Mouse (Mus musculus): ENCODE data around the gene Lmf2.
A peak's percentile ranks its signal among the peaks of the same experiment; 100 is the strongest.

Lmf2 gene

GRCm38 (mm10) chr15:89355241-89356187 lies at the start of gene Lmf2, which contains the start of gene Ncaph2:
Gene Lmf2, minus strand, starts transcription at chr15:89355659.
Gene Ncaph2, plus strand, starts transcription at chr15:89355719.
- peak; percentile 98 for DNase-seq (ENCODE audit: low read depth)

GRCm38 (mm10) chr15:89404831-89405623 lies 49.6 kb upstream of the Lmf2 start:
- no peak for DNase-seq (ENCODE audit: low read depth)

- DNase-seq (ENCODE audit: low read depth) = no peak
Observed at GRCm38 (mm10) chr15:89402471-89402870, 47.0 kb upstream of the Lmf2 start.

- no peak for DNase-seq (ENCODE audit: low read depth)
Observed at GRCm38 (mm10) chr15:89399716-89400115, 44.3 kb upstream of the Lmf2 start.

GRCm38 (mm10) chr15:89398146-89398545 lies 42.7 kb upstream of the Lmf2 start:
- no peak for DNase-seq (ENCODE audit: low read depth)

- no peak for DNase-seq (ENCODE audit: low read depth)
Observed at GRCm38 (mm10) chr15:89396883-89397282, 41.4 kb upstream of the Lmf2 start.

GRCm38 (mm10) chr15:89390081-89390480 lies 34.6 kb upstream of the Lmf2 start:
- no peak for DNase-seq (ENCODE audit: low read depth)

GRCm38 (mm10) chr15:89387127-89387526 lies 31.7 kb upstream of the Lmf2 start:
- DNase-seq (ENCODE audit: low read depth) = peak; percentile 50

GRCm38 (mm10) chr15:89384617-89385016 lies 29.2 kb upstream of the Lmf2 start, which contains the start of gene Klhdc7b:
Gene Klhdc7b, plus strand, starts transcription at chr15:89384917.
- DNase-seq (ENCODE audit: low read depth) = no peak

GRCm38 (mm10) chr15:89379429-89379828 lies 24.0 kb upstream of the Lmf2 start:
- no peak for DNase-seq (ENCODE audit: low read depth)

- DNase-seq (ENCODE audit: low read depth) = peak; percentile 37
Observed at GRCm38 (mm10) chr15:89378831-89379401, 23.5 kb upstream of the Lmf2 start, which contains the start of gene Odf3b. Gene Odf3b, minus strand, starts transcription at chr15:89379282.

GRCm38 (mm10) chr15:89377938-89378828 lies 22.7 kb upstream of the Lmf2 start:
- DNase-seq (ENCODE audit: low read depth) = peak; percentile 28

- DNase-seq (ENCODE audit: low read depth) = no peak
Observed at GRCm38 (mm10) chr15:89377362-89377761, 21.9 kb upstream of the Lmf2 start.

GRCm38 (mm10) chr15:89376957-89377356 lies 21.5 kb upstream of the Lmf2 start, which contains the start of gene Tymp:
Gene Tymp, minus strand, starts transcription at chr15:89377039.
- DNase-seq (ENCODE audit: low read depth) = no peak

GRCm38 (mm10) chr15:89376040-89376439 lies 20.6 kb upstream of the Lmf2 start:
- DNase-seq (ENCODE audit: low read depth) = no peak

- no peak for DNase-seq (ENCODE audit: low read depth)
Observed at GRCm38 (mm10) chr15:89374801-89375534, 19.5 kb upstream of the Lmf2 start.

GRCm38 (mm10) chr15:89374340-89374739 lies 18.9 kb upstream of the Lmf2 start:
- DNase-seq (ENCODE audit: low read depth) = no peak

- peak; percentile 93 for DNase-seq (ENCODE audit: low read depth)
Observed at GRCm38 (mm10) chr15:89373762-89374248, 18.3 kb upstream of the Lmf2 start, which contains the start of gene Sco2. Gene Sco2, minus strand, starts transcription at chr15:89373846.

GRCm38 (mm10) chr15:89373027-89373761 lies 17.7 kb upstream of the Lmf2 start:
- DNase-seq (ENCODE audit: low read depth) = peak; percentile 95

Data from naive thymus-derived CD4-positive, alpha-beta T cell, adult 2 months (primary cell).